Mouse (Mus musculus): ENCODE measurements around the gene Sorcs2.

Gene Sorcs2

DNA sequence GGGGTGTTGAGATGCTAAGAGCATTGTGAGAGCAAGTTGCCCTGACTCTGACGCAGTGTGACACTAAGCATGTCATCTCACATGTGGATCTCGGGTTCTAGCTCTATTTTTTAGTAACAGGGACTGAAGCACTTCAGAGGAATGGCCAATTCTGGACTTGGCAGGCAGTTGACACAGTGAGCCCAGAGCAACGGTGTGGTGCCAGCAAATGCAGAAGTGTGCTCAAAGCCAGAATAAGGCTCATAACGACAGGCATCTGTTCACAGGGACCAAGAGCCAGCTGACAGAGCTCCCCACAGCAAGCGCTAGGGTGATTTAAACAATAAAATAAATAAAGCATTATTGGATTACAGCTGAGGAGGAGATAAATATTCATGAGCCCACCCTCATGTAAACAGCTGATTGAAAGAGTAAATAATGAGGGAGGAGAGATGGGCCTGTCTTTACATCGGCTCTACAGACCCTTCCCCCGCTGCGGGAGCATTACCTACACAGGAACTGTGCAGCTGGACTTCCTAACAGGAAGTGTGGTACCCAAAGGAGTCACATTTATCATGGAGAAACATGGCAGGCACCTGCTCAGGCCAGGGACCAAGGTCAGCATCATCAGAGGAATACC, 267.4 kb downstream of the Sorcs2 start:
- DNase-seq (ENCODE audit: low spot score in 2 of 2) = peak in 1 of 2 experiments; percentile 25

DNA sequence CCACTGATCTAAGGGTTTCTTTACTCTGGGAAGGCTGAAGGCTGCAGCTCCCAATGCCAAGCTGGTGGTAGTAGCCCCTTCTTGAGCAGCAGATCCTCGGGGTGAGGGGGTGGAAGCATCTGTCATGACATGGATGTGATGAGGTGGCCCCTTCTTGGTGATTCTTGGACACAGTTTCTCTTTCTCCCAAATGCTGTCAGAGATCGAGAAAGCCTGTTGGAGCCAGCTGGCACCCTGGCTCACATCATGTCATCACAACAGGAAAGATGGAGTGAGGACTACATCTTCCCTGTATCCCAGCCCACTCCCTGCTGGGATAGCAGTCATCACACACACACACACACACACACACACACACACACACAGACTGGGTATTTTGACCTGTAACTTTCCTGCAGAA, 268.3 kb downstream of the Sorcs2 start:
- no peak for DNase-seq (ENCODE audit: low spot score in 2 of 2)

DNA sequence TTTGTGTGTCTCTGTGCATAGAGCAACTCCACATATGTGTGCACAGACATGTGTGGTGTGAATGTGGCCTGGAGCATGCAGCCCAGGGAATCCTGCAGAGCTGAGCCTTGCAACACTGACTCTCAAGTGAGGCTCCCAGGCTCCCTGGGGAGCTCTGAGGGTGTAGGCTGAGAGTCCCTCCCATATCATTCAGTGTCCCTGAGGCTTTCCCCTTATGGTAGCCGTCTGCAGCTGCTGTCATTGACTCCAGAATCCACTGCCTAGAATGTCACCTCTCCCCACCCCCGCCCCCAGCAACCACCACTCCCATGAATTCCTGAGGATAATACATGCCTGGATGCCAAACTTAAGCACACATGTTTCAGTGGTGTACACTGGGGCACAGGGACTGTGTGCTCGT, 269.4 kb downstream of the Sorcs2 start:
- no peak for DNase-seq (ENCODE audit: low spot score in 2 of 2)

DNA sequence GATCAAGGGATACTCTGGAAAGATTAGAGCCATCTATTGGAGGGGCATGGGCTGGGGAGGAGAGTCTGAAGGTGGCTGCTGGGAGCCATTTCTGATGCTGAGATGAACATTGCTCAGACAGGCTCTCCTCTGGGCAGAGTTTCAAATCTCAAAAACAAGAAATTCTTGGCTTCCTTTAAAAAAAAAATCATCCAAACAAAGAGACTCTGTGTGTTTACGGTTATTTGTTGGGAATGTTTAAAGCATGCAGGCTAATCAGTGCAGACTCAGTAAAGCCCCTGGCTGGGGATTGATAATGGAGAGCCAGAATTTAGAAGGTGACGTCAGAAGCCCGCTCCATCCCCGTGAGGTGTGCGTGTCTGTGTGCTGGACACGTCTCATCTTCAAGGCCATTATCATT, 272.9 kb downstream of the Sorcs2 start:
- no peak for DNase-seq (ENCODE audit: low spot score in 2 of 2)

- no peak for DNase-seq (ENCODE audit: low spot score in 2 of 2)
Observed at GRCm38 (mm10) chr5:36122987-36123386, 275.0 kb downstream of the Sorcs2 start.

DNA sequence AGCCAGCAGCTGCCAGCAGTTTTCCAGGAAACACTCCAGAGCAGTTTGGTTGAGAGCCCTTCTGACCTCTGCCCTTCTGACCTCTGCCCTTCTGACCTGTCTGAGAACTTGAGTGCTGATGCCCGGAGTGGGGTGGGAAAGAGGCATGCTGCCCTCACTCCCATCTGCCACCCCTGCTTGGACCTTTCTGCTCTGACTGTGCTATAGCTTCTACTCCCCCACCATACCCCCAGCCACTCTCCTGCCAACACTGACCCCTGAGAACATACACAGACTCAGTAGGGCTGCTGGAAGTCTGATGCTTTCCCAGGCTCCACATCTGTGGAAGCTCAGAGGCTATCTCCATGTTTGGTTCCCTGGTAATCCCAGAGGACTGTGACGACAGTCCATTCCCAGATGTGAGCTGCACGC, 277.0 kb downstream of the Sorcs2 start:
- no peak for DNase-seq (ENCODE audit: low spot score in 2 of 2)

- DNase-seq (ENCODE audit: low spot score in 2 of 2) = no peak
Observed at GRCm38 (mm10) chr5:36118061-36118460, 279.9 kb downstream of the Sorcs2 start.

GRCm38 (mm10) chr5:36115519-36115918, 282.4 kb downstream of the Sorcs2 start:
- DNase-seq (ENCODE audit: low spot score in 2 of 2) = no peak

- no peak for DNase-seq (ENCODE audit: low spot score in 2 of 2)
Observed at GRCm38 (mm10) chr5:36113696-36114095, 284.2 kb downstream of the Sorcs2 start.

- no peak for DNase-seq (ENCODE audit: low spot score in 2 of 2)
Observed at GRCm38 (mm10) chr5:36112696-36113095, 285.2 kb downstream of the Sorcs2 start.

DNA sequence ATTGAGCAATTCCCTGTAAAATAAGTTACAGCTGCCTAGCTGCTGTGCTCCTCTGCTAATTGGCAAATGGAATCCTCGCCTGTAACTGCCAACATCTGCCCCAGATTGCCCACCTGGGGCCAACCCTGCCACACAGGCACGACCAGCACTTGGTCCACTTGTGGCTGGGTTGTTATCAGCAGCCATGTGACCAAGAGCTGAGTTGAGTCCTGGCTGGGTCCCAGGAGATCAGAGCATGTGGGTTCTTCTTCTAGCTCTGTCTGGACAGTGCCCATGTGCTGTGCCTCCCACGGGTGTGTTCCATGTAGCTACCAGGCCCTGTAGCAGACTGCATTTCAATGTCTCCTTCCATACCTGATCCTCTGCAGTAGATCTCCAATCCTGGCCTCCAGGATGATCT, 286.4 kb downstream of the Sorcs2 start:
- no peak for DNase-seq (ENCODE audit: low spot score in 2 of 2)

DNA sequence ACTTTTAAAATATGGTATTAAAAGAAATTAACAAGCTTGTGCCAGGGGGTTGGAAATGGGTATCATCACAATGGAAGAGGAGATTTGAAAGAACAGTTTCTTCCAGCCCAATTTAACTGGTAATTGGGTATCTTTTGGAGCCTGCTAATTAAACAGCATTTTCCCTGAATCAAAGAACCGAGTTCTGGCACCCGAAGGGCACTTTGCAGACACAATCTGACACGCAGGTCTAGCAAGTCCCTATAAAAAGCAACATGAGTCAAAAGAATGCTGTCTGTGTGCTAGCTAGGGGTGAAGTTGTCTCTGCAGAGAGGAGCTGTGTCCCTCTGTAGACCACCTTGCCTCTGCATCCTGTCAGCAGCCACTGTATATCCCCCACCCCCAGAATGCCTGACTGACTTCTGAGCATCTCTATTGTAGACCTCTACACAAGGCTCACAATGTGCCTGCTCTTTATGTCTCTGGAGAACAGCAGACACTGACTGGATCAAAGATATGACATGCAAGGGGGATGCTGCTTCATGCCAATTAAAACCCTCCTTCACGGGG, 289.5 kb downstream of the Sorcs2 start:
- peak in 1 of 2 experiments; percentile 28 for DNase-seq (ENCODE audit: low spot score in 2 of 2)

DNA sequence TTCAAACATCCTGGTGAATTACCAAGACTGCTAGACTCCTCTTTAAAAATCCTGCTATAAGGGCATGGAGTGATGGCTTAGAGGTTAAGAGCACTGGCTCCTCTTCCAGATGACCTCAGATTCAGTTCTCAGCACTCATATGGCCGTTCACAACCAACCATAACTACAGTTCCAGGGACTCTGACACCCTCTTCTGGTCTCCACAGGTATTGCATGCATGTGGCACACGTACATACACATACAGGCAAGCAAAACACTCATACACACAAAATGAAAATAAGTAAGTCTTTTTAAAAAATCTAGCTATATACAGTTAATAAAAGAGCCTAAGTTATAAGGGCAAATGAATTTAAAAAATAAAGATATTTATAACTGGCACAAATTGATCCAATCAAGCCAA, 294.5 kb downstream of the Sorcs2 start:
- DNase-seq (ENCODE audit: low spot score in 2 of 2) = no peak

DNA sequence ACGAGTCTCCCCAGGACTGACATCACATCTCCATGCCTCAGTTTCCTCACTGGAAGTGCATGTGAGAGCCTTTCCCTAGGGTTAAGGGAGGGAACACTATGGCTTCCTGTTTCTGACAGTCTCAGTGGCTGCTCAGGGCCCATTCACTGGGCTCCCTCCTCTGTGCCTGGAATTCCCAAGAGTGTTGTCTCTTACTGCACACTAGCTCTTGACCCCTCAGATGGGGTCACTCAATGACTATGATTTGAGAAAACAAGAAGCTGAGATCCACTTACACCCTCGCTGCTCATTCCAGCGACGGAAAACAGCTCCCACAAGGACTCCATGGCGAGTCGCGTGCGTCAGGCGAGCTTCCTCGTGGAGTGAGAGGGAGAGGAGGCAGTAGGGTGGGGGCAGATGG, 296.8 kb downstream of the Sorcs2 start:
- no peak for DNase-seq (ENCODE audit: low spot score in 2 of 2)

- no peak for DNase-seq (ENCODE audit: low spot score in 2 of 2)
Observed at GRCm38 (mm10) chr5:36100488-36100887, 297.5 kb downstream of the Sorcs2 start.

- no peak for DNase-seq (ENCODE audit: low spot score in 2 of 2)
Observed at GRCm38 (mm10) chr5:36099662-36100061, 298.3 kb downstream of the Sorcs2 start.

- DNase-seq (ENCODE audit: low spot score in 2 of 2) = no peak
Observed at GRCm38 (mm10) chr5:36096046-36096445, 301.9 kb downstream of the Sorcs2 start.

- DNase-seq (ENCODE audit: low spot score in 2 of 2) = no peak
Observed at GRCm38 (mm10) chr5:36090036-36090435, 307.9 kb downstream of the Sorcs2 start.

DNA sequence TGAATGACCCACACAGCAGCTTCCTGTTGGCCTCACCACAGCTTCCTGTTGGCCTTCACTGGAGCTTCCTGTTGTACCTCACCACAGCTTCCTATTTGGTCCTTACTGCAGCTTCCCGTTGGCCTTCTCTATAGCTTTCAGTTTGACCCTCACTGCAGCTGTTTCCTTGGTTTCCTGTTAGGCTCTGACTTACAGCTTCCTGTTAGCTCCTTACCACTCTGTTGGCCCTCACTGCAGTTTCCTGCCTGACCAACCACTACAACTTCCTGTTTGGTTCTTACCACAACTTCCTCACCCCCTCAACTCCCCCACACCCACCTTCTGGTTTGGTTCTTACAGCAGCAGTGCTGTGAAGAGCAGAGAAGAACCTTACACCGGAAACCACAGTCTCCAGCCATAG, 308.7 kb downstream of the Sorcs2 start:
- DNase-seq (ENCODE audit: low spot score in 2 of 2) = no peak

DNA sequence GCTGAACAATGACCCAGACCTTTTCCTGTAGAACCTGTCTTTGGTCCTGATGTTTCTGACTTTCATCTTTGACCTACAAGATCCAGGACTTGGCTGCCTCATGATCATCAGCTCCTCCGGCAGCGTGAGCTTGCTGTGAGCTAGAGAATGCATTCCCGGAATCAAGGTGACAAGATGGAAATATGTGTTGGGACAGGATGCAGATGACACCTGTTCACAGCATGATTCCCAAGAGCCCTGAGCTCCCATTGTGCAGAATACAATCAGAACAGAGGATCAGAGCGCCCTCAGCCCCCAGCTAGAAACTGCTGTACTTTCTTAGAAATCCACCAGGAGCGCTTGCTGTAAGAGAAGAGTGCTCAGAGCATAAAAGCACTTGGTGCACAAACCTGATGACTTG, 311.0 kb downstream of the Sorcs2 start:
- no peak for DNase-seq (ENCODE audit: low spot score in 2 of 2)

DNA sequence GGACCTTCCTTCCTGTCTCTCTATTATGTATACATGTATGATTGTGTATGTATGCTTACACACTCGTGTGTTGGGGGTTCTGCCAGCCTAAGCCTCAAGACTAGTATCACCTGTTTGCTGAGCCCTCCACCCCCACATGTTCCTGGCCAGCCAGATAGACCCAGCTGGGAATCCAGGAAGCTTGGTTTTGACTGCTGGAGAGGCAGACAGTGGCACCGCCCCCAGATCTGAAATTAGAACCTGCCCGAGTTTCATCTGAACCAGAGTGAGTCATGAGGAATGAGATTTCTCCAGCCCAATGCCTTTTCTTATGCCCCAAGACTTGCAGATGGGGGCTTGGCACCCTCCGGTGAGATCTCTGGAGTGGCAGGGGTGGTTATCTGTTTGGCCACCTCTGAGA, 312.3 kb downstream of the Sorcs2 start:
- DNase-seq (ENCODE audit: low spot score in 2 of 2) = peak; percentile 58 to 86

- DNase-seq (ENCODE audit: low spot score in 2 of 2) = peak in 1 of 2 experiments; percentile 29
Observed at GRCm38 (mm10) chr5:36083869-36084565, 313.9 kb downstream of the Sorcs2 start.

- no peak for DNase-seq (ENCODE audit: low spot score in 2 of 2)
Observed at GRCm38 (mm10) chr5:36081021-36081420, 316.9 kb downstream of the Sorcs2 start.
